12 mouse cellular contexts compared by ENCODE assay signal in the genomic region with DNA sequence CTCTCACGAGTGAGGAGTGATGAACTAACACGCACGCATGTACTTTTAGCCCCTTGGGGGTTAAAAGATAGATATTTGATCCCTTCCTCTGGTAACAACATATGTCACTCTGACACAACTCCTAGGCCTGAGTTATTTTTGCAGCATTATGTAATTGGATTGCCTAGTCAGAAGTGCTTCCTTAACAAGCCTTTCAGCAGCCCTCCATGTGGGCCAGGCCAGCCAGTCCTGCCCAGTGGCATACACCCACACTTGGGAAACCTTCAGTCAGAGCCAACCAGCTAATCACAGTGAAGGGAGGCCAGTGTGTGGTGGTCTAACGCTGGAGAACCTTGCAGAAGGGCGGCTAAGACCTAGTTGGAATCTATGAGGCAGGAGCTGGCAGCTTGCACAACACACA.
DNase-seq lines count a peak whose midpoint lies in the region; ATAC-seq lines count a peak whose summit lies in the region.
"Had no signal": no experiment of that assay in that cellular context is flagged by ENCODE, and none has a peak within 500 bp of the region (broad histone marks: within the 10 kb centered on the region; RNA-seq: fewer than 3 reads in every experiment).

No protein-coding gene starts in this region.

- no peak overlapping the region for H3K9ac ChIP-seq in heart, embryonic 16.5 days (ENCODE audit: low read length)
- H3K9ac ChIP-seq in heart, embryonic 11.5 days (ENCODE audit: low read depth, low read length), result no peak overlapping the region
- no peak overlapping the region for H3K9ac ChIP-seq in midbrain, embryonic 16.5 days (ENCODE audit: low read depth, low read length)
- no peak overlapping the region for H3K9ac ChIP-seq in midbrain, embryonic 13.5 days (replicated peaks)
- H3K9ac ChIP-seq: liver, embryonic 15.5 days had no signal

- H3K4me2 ChIP-seq in heart, embryonic 16.5 days (ENCODE audit: low read depth, low read length), result no peak overlapping the region
- no peak overlapping the region for H3K4me2 ChIP-seq in heart, embryonic 11.5 days
- no peak overlapping the region for H3K4me2 ChIP-seq in midbrain, embryonic 16.5 days (ENCODE audit: low read length)
- H3K4me2 ChIP-seq in midbrain, embryonic 13.5 days (replicated peaks), result no peak overlapping the region
- H3K4me2 ChIP-seq: liver, embryonic 15.5 days had no signal

- peak; percentile 50 for DNase-seq in lung, postnatal 10 days
- DNase-seq in urinary bladder, postnatal 10 days (ENCODE audit: low spot score), result no peak
- DNase-seq in right cerebral cortex, postnatal 25 days, result no peak
- DNase-seq: cerebellum, adult 11-12 months; embryo, embryonic 11 days; thymus, postnatal 36 days had no signal

- no peaks in the 10 kb centered on the region for H3K9me3 ChIP-seq in heart, embryonic 16.5 days (replicated peaks; ENCODE audit: control insufficient read depth, low read length)
- no peaks in the 10 kb centered on the region for H3K9me3 ChIP-seq in heart, embryonic 11.5 days (replicated peaks; ENCODE audit: control insufficient read depth, low read length)
- no peaks in the 10 kb centered on the region for H3K9me3 ChIP-seq in midbrain, embryonic 16.5 days (replicated peaks; ENCODE audit: control insufficient read depth, low read length, poor library complexity, severe bottlenecking)
- H3K9me3 ChIP-seq in midbrain, embryonic 13.5 days, result no peaks in the 10 kb centered on the region
- H3K9me3 ChIP-seq: liver, embryonic 15.5 days had no signal

- peaks cover 34% of the 10 kb centered on the region for H3K27me3 ChIP-seq in heart, embryonic 16.5 days (ENCODE audit: control insufficient read depth, insufficient read depth, low read length)
- H3K27me3 ChIP-seq in heart, embryonic 11.5 days (ENCODE audit: control insufficient read depth, insufficient read depth, low read length), result peaks cover 40% of the 10 kb centered on the region
- H3K27me3 ChIP-seq in midbrain, embryonic 16.5 days (ENCODE audit: control insufficient read depth, insufficient read depth, low read depth, low read length), result peaks cover 5% of the 10 kb centered on the region; the same call in 1 of the 2 replicates
- peaks cover 53% of the 10 kb centered on the region for H3K27me3 ChIP-seq in midbrain, embryonic 13.5 days

- H3K27ac ChIP-seq in heart, embryonic 16.5 days (ENCODE audit: low read length), result no peak overlapping the region
- H3K27ac ChIP-seq in heart, embryonic 11.5 days (ENCODE audit: low read depth, low read length), result no peak overlapping the region
- H3K27ac ChIP-seq in midbrain, embryonic 16.5 days (ENCODE audit: low read length), result peak overlapping the region; percentile 15; the same call in 1 of the 2 replicates
- H3K27ac ChIP-seq in midbrain, embryonic 13.5 days, result no peak overlapping the region
- H3K27ac ChIP-seq: liver, embryonic 15.5 days had no signal

- no peak overlapping the region for H3K4me3 ChIP-seq in heart, embryonic 16.5 days (ENCODE audit: low read length)
- no peak overlapping the region for H3K4me3 ChIP-seq in heart, embryonic 11.5 days (ENCODE audit: low read depth, low read length)
- no peak overlapping the region for H3K4me3 ChIP-seq in midbrain, embryonic 16.5 days (ENCODE audit: low read depth, low read length)
- H3K4me3 ChIP-seq in midbrain, embryonic 13.5 days (replicated peaks), result no peak overlapping the region
- H3K4me3 ChIP-seq: liver, embryonic 15.5 days had no signal

- H3K4me1 ChIP-seq in heart, embryonic 16.5 days (ENCODE audit: control insufficient read depth, insufficient read depth, low read length), result peaks cover 30% of the 10 kb centered on the region
- H3K4me1 ChIP-seq in heart, embryonic 11.5 days (ENCODE audit: control insufficient read depth, insufficient read depth, low read length), result peaks cover 40% of the 10 kb centered on the region
- H3K4me1 ChIP-seq in midbrain, embryonic 16.5 days (ENCODE audit: control insufficient read depth, insufficient read depth, low read length), result peaks cover 43% of the 10 kb centered on the region
- peaks cover 71% of the 10 kb centered on the region for H3K4me1 ChIP-seq in midbrain, embryonic 13.5 days (replicated peaks)

- 58% methylated on average over 5 of the region's 5 CpGs for WGBS in heart, embryonic 16.5 days
- WGBS in heart, embryonic 11.5 days (ENCODE audit: insufficient replicate concordance), result 68% methylated on average over 5 of the region's 5 CpGs
- 85% methylated on average over 5 of the region's 5 CpGs for WGBS in midbrain, embryonic 16.5 days
- WGBS in midbrain, embryonic 13.5 days, result 77% methylated on average over 5 of the region's 5 CpGs

- no peaks in the 10 kb centered on the region for H3K36me3 ChIP-seq in heart, embryonic 16.5 days (ENCODE audit: control insufficient read depth, insufficient read depth)
- H3K36me3 ChIP-seq in heart, embryonic 11.5 days (ENCODE audit: control insufficient read depth, insufficient read depth, low read length), result no peaks in the 10 kb centered on the region
- no peaks in the 10 kb centered on the region for H3K36me3 ChIP-seq in midbrain, embryonic 16.5 days (ENCODE audit: control insufficient read depth, insufficient read depth, low read length)
- H3K36me3 ChIP-seq in midbrain, embryonic 13.5 days, result no peaks in the 10 kb centered on the region
- H3K36me3 ChIP-seq: liver, embryonic 15.5 days had no signal

- ATAC-seq in heart, embryonic 16.5 days (replicated peaks; ENCODE audit: extremely low read depth, insufficient read depth, low FRiP score), result peak; percentile 67
- ATAC-seq in heart, embryonic 11.5 days (replicated peaks; ENCODE audit: insufficient number of reproducible peaks, low FRiP score, low TSS enrichment), result no peak; the same call in 1 of the 2 replicates
- no peak for ATAC-seq in midbrain, embryonic 16.5 days
- no peak for ATAC-seq in midbrain, embryonic 13.5 days
- ATAC-seq: forebrain, embryonic 16.5 days had no signal
